Mouse (Mus musculus): ENCODE measurements at regions not wholly inside any gene's neighbourhood (a gene's known extent, or its start where the extent isn't known, plus 50 kb on each side); places are given as distances from the start of the nearest gene placed in this dataset.

GRCm38 (mm10) chr4:62821288-62821687, 144.1 kb upstream of the Zfp618 start:
- TF ChIP-seq CTCF (IDR thresholded peaks at IDR 0.05; ENCODE audit: low read depth) (peak; percentile 34; the same call in 1 of the 2 replicates), EP300 (IDR thresholded peaks at IDR 0.05; ENCODE audit: low read depth) (no peak)
